Mouse (Mus musculus) hindbrain, embryonic 16.5 days (tissue): Measurements from ENCODE around the gene Anxa10. TPM values are rescaled to one million over a fixed set of nuclear protein-coding genes. Genes with fewer than 3 reads are reported as not detected.

Experiments
- ATAC-seq: fragments of 200-750 bp; cut with Nextera tagmentation; 2 replicates; pipeline ENCODE4 v1.8.0; 2017; ENCODE audit warnings: moderate TSS enrichment, moderate library complexity
- H3K27ac ChIP-seq: fragments of 300-500 bp; sonication (generic); 2 replicates; pipeline ENCODE4 v1.5.1; 2014; ENCODE audit warnings: low read depth, mild to moderate bottlenecking, control low read depth, low read length, moderate library complexity
- H3K27me3 ChIP-seq: fragments of 300-500 bp; sonication (generic); replicated peaks from 2 replicates; pipeline ENCODE4 v1.6.1; 2014; ENCODE audit warnings: low read length; ENCODE audit not compliant: control insufficient read depth, insufficient read depth
- H3K36me3 ChIP-seq: fragments of 300-500 bp; sonication (generic); 2 replicates; pipeline ENCODE4 v1.6.1; 2014; ENCODE audit warnings: mild to moderate bottlenecking, low read length, moderate library complexity, mixed read lengths; ENCODE audit not compliant: control insufficient read depth, insufficient read depth
- H3K4me1 ChIP-seq: fragments of 300-500 bp; sonication (generic); 2 replicates; pipeline ENCODE4 v1.6.1; 2014; ENCODE audit warnings: low read depth, low read length; ENCODE audit not compliant: control insufficient read depth, insufficient read depth
- H3K4me2 ChIP-seq: fragments of 300-500 bp; sonication (generic); 2 replicates; pipeline ENCODE4 v1.6.1; 2014; ENCODE audit warnings: mild to moderate bottlenecking, low read length, control low read depth, moderate library complexity
- H3K4me3 ChIP-seq: fragments of 300-500 bp; sonication (generic); 2 replicates; pipeline ENCODE4 v1.5.1; 2014; ENCODE audit warnings: mild to moderate bottlenecking, low read length, control low read depth, moderate library complexity
- H3K9ac ChIP-seq: fragments of 300-500 bp; sonication (generic); 2 replicates; pipeline ENCODE4 v1.6.1; 2014; ENCODE audit warnings: low read depth, mild to moderate bottlenecking, control low read depth, low read length, moderate library complexity
- H3K9me3 ChIP-seq: fragments of 300-500 bp; sonication (generic); 2 replicates; pipeline ENCODE4 v1.6.1; 2014; ENCODE audit warnings: mild to moderate bottlenecking, low read length, moderate library complexity; ENCODE audit not compliant: control insufficient read depth
- WGBS: fragments of 180-500 bp; shearing (Covaris S2); extraction: QIAGEN DNeasy Blood & Tissue Kit; methylation state at CpG from one replicate; pipeline ENCODE4 v1.1.7; 2014; 5-methylcytosine and 5-hydroxymethylcytosine counted together
- polyA plus RNA-seq: library from polyadenylated mRNA; unstranded; fragments of >200 nt; fragmentation: Nextera tagmentation; extraction: Ambion mirVana; gene quantifications from 2 replicates; pipeline ENCODE4 v1.2.1, GENCODE M21; 2015

The Anxa10 gene
- polyA plus RNA-seq, 1 experiment from 2014 or later = not detected

- Histone ChIP-seq H3K9ac (no peak overlapping the region), H3K4me1 (no peaks in the 10 kb centered on the region), H3K36me3 (no peaks in the 10 kb centered on the region), H3K4me2 (no peak overlapping the region), H3K4me3 (no peak overlapping the region), H3K9me3 (0 out of 2 replicates have a peak, but pooled peaks cover 5% of the 10 kb centered on the region), H3K27me3 (no peaks in the 10 kb centered on the region), H3K27ac (no peak overlapping the region)
- no peak for ATAC-seq
- 95% methylated on average over 4 of the region's 4 CpGs for WGBS
Measured at GRCm38 (mm10) chr8:62014582-62014981, 108.4 kb downstream of the Anxa10 start.

- Histone ChIP-seq H3K4me1 (no peaks in the 10 kb centered on the region), H3K4me2 (no peak overlapping the region), H3K27ac (no peak overlapping the region), H3K9me3 (0 out of 2 replicates have a peak, but pooled peaks cover 5% of the 10 kb centered on the region), H3K36me3 (no peaks in the 10 kb centered on the region), H3K27me3 (no peaks in the 10 kb centered on the region), H3K4me3 (no peak overlapping the region), H3K9ac (no peak overlapping the region)
- 91% methylated on average over 4 of the region's 4 CpGs for WGBS
- no peak for ATAC-seq
Measured at GRCm38 (mm10) chr8:62014166-62014565, 108.8 kb downstream of the Anxa10 start.

Other genes starting within 250 kb of the Anxa10 start
- 17.3 and 18.7 TPM in 2 replicates for gene Palld, start 220.5 kb downstream of the Anxa10 start, polyA plus RNA-seq
- 0.17 and 0.28 TPM in 2 replicates for gene Ddx60, start 195.1 kb downstream of the Anxa10 start, polyA plus RNA-seq